Mouse (Mus musculus) neural tube, embryonic 12.5 days (tissue): ENCODE data around the gene 4930469K13Rik. TPM values are rescaled to one million over a fixed set of nuclear protein-coding genes. Genes with fewer than 3 reads are reported as not detected.
"Not testable (repeated sequence)": the region's sequence is repeated elsewhere in the genome, so short reads cannot be mapped to it uniquely, and the experiment has no call there.

Experiments
- ATAC-seq: fragments of 200-750 bp; cut with Nextera tagmentation; 2 replicates; pipeline ENCODE4 v1.8.0; 2017; ENCODE audit warnings: low read depth, mild to moderate bottlenecking, moderate TSS enrichment, moderate library complexity; ENCODE audit not compliant: low FRiP score
- H3K27ac ChIP-seq: fragments of 300-500 bp; sonication (generic); 2 replicates; pipeline ENCODE4 v1.5.1; 2016
- H3K27me3 ChIP-seq: fragments of 300-500 bp; sonication (generic); replicated peaks from 2 replicates; pipeline ENCODE4 v1.6.1; 2016; ENCODE audit warnings: mild to moderate bottlenecking
- H3K36me3 ChIP-seq: fragments of 300-500 bp; sonication (generic); 2 replicates; pipeline ENCODE4 v1.6.1; 2016; ENCODE audit warnings: mild to moderate bottlenecking
- H3K4me1 ChIP-seq: fragments of 300-500 bp; sonication (generic); 2 replicates; pipeline ENCODE4 v1.6.1; 2016
- H3K4me2 ChIP-seq: fragments of 300-500 bp; sonication (generic); replicated peaks from 2 replicates; pipeline ENCODE4 v1.6.1; 2016; ENCODE audit warnings: mild to moderate bottlenecking
- H3K4me3 ChIP-seq: fragments of 300-500 bp; sonication (generic); 2 replicates; pipeline ENCODE4 v1.5.1; 2016
- H3K9ac ChIP-seq: fragments of 300-500 bp; sonication (generic); 2 replicates; pipeline ENCODE4 v1.6.1; 2016; ENCODE audit warnings: mild to moderate bottlenecking
- H3K9me3 ChIP-seq: fragments of 300-500 bp; sonication (generic); 2 replicates; pipeline ENCODE4 v1.6.1; 2016; ENCODE audit warnings: mild to moderate bottlenecking
- WGBS: fragments of 180-500 bp; shearing (Covaris S2); methylation state at CpG from one replicate; pipeline ENCODE4 v1.1.7; 2016; 5-methylcytosine and 5-hydroxymethylcytosine counted together
- polyA plus RNA-seq: library from polyadenylated mRNA; unstranded; fragments of >200 nt; fragmentation: Nextera tagmentation; extraction: Ambion mirVana; gene quantifications from 2 replicates; pipeline ENCODE4 v1.2.1, GENCODE M21; 2016

4930469K13Rik gene
- 14.3 and 21.1 TPM in 2 replicates for polyA plus RNA-seq

DNA sequence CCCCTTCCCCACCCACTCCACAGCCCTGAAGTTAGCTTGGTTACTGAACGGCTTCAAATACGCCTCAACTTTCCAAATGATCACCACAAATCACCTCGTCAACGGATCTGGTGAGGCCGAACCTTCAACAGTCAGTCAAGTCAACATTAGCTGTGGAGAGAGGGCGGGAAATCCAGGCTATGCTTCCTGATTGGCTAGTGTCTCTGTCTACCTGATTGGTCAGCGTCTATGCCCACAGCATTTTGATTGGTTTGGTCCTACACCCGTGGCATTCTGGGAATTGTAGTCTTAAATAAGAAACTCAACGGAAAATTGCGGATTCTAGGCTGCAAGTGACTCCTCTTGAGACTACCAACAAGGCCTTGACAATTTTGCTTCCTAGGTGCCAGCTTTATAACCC, at the start of gene 4930469K13Rik:
Gene 4930469K13Rik (minus strand): TSS at position 133 of the 400 bp plus-strand sequence.
- H3K4me1 ChIP-seq: no peaks in the 10 kb centered on the region
- H3K9me3 ChIP-seq: no peaks in the 10 kb centered on the region
- ATAC-seq: no peak

DNA sequence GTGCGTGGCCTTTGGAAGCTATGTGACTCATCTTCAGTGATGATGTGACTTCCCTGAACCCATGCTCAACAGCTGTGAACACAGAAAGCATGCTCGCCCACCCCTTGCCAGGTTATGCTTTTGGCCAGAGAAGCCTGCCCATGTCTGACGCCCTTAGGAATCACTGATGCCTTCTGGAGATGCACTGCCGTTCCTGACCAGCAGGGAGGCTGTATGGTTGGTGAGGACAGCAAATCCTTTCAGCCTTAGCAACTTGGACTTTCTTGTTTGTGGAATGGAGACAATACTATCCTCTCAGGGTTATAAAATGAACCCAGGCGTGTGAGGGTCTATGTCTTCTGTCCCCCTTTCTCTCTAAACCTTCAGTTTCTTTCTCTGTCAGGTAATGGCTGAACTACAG, 48.6 kb upstream of the 4930469K13Rik start:
- Histone ChIP-seq H3K9me3 (no peaks in the 10 kb centered on the region), H3K36me3 (no peaks in the 10 kb centered on the region), H3K9ac (no peak overlapping the region), H3K27ac (no peak overlapping the region), H3K4me2 (no peak overlapping the region), H3K4me3 (no peak overlapping the region), H3K27me3 (no peaks in the 10 kb centered on the region), H3K4me1 (no peaks in the 10 kb centered on the region)
- no peak for ATAC-seq
- 78% methylated on average over 5 of the region's 5 CpGs for WGBS

More for the DNA sequence above, at the start of gene 4930469K13Rik:
- Histone ChIP-seq H3K4me3 (no peak within 1 kb of the TSS), H3K4me2 (no peak within 1 kb of the TSS), H3K27ac (no peak within 1 kb of the TSS), H3K9ac (no peak within 1 kb of the TSS), H3K27me3 (no peaks in the 10 kb centered on the region), H3K36me3 (no peaks in the 10 kb centered on the region)
- 86% methylated on average over 10 of the region's 10 CpGs for WGBS

DNA sequence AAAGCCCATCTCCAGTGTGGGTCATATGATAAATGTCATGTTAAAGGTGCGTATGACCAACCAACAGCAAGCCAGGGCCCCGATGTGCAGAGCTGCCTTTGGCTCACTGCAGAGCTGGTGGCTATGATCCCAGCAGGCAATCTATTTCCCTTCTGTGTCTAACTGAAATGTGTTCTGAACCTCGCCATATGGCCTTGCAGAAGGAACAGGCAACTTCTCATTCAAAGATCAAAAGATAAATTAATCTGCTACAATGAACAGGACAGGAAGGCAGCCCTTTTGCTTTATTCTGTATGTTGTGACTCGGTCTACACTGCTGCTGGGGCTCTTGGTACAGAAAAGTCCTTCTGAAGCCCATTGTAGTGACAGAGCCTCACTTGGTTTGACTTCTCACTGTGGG, 46.1 kb upstream of the 4930469K13Rik start:
- 62% methylated on average over 4 of the region's 4 CpGs for WGBS

DNA sequence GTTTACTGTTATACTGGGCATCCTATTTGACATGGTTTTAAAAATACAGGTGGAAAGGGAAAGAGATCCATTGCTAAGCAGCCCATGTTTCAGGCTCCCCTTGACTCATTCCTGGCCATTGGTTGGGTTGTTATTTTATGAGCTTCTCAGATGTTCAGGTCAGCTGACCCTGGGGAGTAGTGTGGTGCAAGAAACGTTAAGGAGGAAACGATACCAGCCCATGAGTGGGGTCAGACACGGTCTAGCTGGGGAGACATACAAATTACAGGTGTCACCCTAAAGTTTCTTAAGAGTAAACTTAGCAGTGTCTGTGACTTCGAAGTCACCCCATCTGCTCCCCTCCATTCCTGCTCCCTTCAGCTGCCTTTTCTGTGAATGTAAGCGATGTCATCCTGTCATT, 45.6 kb upstream of the 4930469K13Rik start:
- no peak overlapping the region for H3K4me2 ChIP-seq
- no peak overlapping the region for H3K9ac ChIP-seq
- no peak overlapping the region for H3K4me3 ChIP-seq
- H3K36me3 ChIP-seq: no peaks in the 10 kb centered on the region
- H3K27me3 ChIP-seq: no peaks in the 10 kb centered on the region
- 77% methylated on average over 5 of the region's 5 CpGs for WGBS
- no peaks in the 10 kb centered on the region for H3K4me1 ChIP-seq
- H3K27ac ChIP-seq: no peak overlapping the region
- no peaks in the 10 kb centered on the region for H3K9me3 ChIP-seq
- ATAC-seq: no peak

More for the DNA sequence above, 46.1 kb upstream of the 4930469K13Rik start:
- Histone ChIP-seq H3K27ac (no peak overlapping the region), H3K9ac (no peak overlapping the region), H3K4me3 (no peak overlapping the region), H3K27me3 (no peaks in the 10 kb centered on the region), H3K4me1 (no peaks in the 10 kb centered on the region), H3K4me2 (no peak overlapping the region), H3K9me3 (no peaks in the 10 kb centered on the region), H3K36me3 (no peaks in the 10 kb centered on the region)
- ATAC-seq: no peak

DNA sequence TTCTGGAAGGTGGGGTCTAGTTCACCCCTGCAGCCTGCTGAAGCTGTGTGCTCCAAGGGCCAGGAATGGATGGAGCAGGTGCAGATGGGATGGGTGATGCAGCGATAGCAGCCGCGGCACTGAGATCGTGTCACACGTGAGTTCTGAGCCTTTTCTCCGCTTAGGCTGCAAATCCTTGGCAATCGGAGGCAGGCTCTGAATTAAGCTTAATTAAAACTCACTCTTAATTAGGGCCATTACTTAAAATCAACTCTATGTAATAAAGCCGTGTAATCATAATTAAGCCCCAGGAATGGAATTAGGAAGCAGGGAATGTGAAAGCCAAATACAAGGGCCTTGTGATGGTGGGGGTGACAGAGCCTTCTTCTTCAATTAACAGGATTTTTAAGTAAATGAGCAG, 40.9 kb upstream of the 4930469K13Rik start:
- Histone ChIP-seq H3K4me1 (no peaks in the 10 kb centered on the region), H3K27ac (no peak overlapping the region), H3K36me3 (no peaks in the 10 kb centered on the region), H3K9me3 (no peaks in the 10 kb centered on the region), H3K4me2 (no peak overlapping the region), H3K9ac (no peak overlapping the region), H3K4me3 (no peak overlapping the region), H3K27me3 (no peaks in the 10 kb centered on the region)
- 80% methylated on average over 8 of the region's 8 CpGs for WGBS
- no peak for ATAC-seq

DNA sequence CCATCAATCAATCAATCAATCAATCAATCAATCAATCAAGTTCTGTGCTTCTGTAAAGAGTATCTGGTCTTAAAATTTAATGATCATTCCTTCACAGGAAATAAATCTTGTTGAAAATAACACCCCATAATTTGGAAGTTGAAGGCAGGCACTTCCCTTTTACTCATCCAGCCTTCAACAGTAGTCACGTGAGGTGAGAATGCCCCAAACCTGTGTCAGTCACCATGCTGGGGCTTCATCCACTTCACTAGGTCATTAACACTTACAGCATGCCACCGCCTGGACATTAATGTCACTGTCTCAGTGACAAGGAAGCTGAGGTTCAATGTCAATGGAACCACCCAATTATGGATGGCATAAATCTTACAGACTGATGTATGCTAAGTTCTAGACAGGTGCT, 30.1 kb upstream of the 4930469K13Rik start:
- no peak overlapping the region for H3K27ac ChIP-seq
- H3K9ac ChIP-seq: no peak overlapping the region
- H3K4me2 ChIP-seq: no peak overlapping the region
- no peaks in the 10 kb centered on the region for H3K4me1 ChIP-seq
- no peaks in the 10 kb centered on the region for H3K36me3 ChIP-seq
- H3K9me3 ChIP-seq: no peaks in the 10 kb centered on the region
- no peak overlapping the region for H3K4me3 ChIP-seq
- no peak for ATAC-seq
- WGBS: 84% methylated on average over 2 of the region's 2 CpGs
- H3K27me3 ChIP-seq: no peaks in the 10 kb centered on the region

DNA sequence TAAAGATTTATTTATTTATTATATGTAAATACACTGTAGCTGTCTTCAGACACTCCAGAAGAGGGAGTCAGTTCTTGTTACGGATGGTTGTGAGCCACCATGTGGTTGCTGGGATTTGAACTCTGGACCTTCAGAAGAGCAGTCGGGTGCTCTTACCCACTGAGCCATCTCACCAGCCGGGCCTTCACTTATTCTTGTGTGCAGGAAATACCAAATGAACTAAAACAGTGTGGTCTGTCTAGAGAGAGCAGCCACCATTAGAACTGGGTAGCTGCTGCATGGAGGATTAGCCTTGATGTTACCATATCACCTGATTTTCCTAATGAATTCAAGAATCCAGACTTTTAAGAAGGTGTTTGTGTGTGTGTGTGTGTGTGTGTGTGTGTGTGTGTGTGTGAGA, 27.4 kb upstream of the 4930469K13Rik start:
- not testable (repeated sequence) for H3K4me3 ChIP-seq, H3K36me3 ChIP-seq, H3K27me3 ChIP-seq, ATAC-seq, H3K4me2 ChIP-seq, H3K4me1 ChIP-seq, H3K27ac ChIP-seq, H3K9ac ChIP-seq, H3K9me3 ChIP-seq
- 86% methylated on average over 3 of the region's 3 CpGs for WGBS

DNA sequence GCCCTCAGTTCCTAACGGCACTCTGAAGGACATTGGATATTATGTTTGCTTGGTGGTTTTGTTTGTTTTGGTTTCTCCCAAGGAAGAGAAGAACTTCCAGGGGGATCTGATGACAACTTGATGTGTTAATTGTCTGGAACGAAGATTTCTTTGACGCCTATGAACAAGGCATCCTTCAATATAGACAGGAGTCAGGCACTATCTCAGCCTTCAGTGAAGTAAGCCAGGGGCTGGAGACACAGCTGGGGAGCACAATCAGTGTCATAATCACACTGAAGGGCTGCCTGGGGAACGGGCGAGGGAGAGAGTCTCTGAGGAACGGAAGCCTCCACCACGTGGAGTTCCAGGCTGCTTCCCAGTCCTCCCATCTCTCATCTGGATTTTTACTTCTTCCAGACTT, 26.5 kb upstream of the 4930469K13Rik start:
- Histone ChIP-seq H3K27ac (no peak overlapping the region), H3K4me1 (no peaks in the 10 kb centered on the region), H3K4me3 (no peak overlapping the region), H3K9me3 (no peaks in the 10 kb centered on the region), H3K4me2 (no peak overlapping the region), H3K27me3 (no peaks in the 10 kb centered on the region), H3K36me3 (no peaks in the 10 kb centered on the region), H3K9ac (no peak overlapping the region)
- WGBS: 60% methylated on average over 7 of the region's 7 CpGs
- no peak for ATAC-seq

DNA sequence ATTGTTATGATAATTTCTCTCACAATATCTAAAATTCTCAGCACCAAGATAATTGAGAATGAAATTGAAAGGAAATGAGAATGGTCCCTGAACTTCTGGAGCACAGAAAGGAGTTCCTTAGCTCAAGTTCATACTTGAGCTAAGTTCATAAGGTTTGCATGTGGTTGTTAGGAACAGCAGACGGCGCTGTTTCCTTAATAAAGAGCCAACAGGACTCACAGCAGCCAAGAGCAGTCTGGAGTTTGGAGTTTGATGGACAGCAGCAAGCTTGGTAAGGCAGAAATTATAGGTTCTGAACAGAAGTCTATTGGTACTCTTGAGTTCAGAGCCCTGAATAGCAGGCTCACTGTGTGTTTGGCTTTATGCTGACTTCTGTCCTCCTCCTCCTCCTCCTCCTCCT, 24.8 kb upstream of the 4930469K13Rik start:
- no peak overlapping the region for H3K9ac ChIP-seq
- H3K36me3 ChIP-seq: no peaks in the 10 kb centered on the region
- H3K27me3 ChIP-seq: no peaks in the 10 kb centered on the region
- no peaks in the 10 kb centered on the region for H3K9me3 ChIP-seq
- H3K4me2 ChIP-seq: no peak overlapping the region
- ATAC-seq: no peak
- H3K4me1 ChIP-seq: no peaks in the 10 kb centered on the region
- H3K27ac ChIP-seq: no peak overlapping the region
- H3K4me3 ChIP-seq: no peak overlapping the region
- WGBS: 30% methylated on average over 2 of the region's 2 CpGs

DNA sequence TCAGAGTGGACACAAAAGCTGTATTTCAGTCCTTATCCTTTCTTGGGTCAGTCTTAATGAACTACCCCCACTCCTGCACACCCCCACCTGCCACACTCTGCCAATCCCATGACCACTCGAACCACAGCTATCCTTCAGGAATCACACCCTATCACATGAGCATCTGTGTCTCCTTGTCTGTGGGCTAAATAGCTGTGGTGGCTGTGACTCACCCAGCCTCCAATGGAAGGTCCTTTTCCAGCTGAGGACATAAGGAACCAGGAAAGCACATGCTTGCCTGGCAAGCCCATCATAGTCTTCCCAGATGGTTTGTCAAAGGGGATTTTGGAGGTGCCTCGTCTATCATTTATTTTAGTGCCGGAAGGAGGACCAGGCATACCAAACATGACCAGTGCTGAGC, 20.0 kb upstream of the 4930469K13Rik start:
- 0 out of 2 replicates have a peak, but pooled peaks cover 6% of the 10 kb centered on the region for H3K4me1 ChIP-seq
- no peak overlapping the region for H3K27ac ChIP-seq
- no peaks in the 10 kb centered on the region for H3K9me3 ChIP-seq
- ATAC-seq: no peak
- H3K9ac ChIP-seq: no peak overlapping the region
- H3K27me3 ChIP-seq: no peaks in the 10 kb centered on the region
- no peak overlapping the region for H3K4me3 ChIP-seq
- 81% methylated on average over 3 of the region's 3 CpGs for WGBS
- H3K36me3 ChIP-seq: no peaks in the 10 kb centered on the region
- no peak overlapping the region for H3K4me2 ChIP-seq

DNA sequence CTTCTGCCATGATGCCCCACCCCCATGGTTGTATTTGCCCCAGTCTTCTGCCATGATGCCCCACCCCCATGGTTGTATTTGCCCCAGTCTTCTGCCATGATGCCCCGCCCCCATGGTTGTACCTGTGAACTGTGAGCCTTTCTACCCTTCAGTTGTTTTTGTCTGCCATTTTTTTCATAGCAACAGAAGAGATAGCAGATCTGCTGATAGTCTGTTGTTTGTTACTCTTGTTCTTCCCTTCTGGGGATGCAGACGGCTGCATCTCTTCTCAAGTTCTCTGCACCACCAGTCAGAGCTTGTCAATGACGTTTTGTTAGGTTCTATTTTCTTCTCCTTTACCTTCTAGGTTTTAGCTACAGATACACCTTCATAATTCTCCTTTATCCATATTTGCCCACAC, 19.2 kb upstream of the 4930469K13Rik start:
- Histone ChIP-seq H3K9me3 (no peaks in the 10 kb centered on the region), H3K4me2 (no peak overlapping the region), H3K27me3 (no peaks in the 10 kb centered on the region), H3K4me3 (no peak overlapping the region), H3K4me1 (0 out of 2 replicates have a peak, but pooled peaks cover 6% of the 10 kb centered on the region), H3K27ac (no peak overlapping the region), H3K36me3 (no peaks in the 10 kb centered on the region), H3K9ac (no peak overlapping the region)
- ATAC-seq: no peak
- WGBS: 82% methylated on average over 3 of the region's 3 CpGs

DNA sequence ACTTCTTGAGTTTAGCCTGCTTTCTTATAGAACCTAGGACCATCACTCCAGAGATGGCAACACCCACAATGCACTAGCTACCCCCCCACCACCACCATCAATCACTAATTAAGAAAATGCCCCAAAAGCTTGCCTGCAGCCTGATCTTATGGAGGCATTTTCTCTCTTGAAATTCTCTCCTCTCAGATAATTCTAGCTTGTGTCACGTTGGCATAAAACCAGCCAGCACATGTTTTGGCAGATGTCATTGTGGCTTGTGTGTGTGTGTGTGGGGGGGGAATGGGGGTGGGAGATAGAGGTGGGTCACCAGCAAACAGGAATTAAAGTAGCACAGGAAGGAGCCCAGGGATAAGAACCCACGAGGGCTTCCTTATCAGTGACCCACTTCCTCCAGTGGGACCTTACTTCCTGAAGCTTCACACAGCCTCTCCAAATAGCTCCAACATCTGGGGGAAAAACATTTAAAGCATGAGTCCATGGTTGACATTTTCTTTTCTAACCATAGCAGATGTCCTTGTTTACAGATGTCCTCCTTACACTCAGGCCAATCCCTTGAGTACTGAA, 18.3 kb upstream of the 4930469K13Rik start:
- Histone ChIP-seq H3K4me1 (peaks cover 13% of the 10 kb centered on the region; the same call in 1 of the 2 replicates), H3K36me3 (no peaks in the 10 kb centered on the region), H3K27me3 (no peaks in the 10 kb centered on the region), H3K27ac (no peak overlapping the region), H3K9ac (no peak overlapping the region), H3K4me3 (no peak overlapping the region), H3K4me2 (no peak overlapping the region), H3K9me3 (no peaks in the 10 kb centered on the region)
- WGBS: 78% methylated on average over 2 of the region's 2 CpGs
- no peak for ATAC-seq

DNA sequence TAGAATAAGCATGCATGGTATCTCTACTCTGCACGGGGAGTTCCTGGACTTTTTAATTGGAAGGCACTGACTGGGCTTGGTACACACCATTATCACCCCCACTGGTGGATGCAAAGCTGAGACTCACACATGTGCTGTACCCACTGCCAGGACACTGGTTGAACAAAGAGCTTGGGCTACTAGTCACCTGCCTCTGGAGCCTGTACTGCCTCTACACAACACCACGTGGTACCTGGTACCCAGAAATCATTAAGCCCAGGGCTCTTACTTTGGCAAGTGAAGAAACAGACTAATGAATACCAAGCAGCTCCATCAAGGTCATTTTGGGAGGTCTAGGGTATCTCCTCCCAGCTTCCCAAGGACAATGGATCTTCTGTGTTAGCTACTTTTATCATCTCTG, 15.4 kb upstream of the 4930469K13Rik start:
- H3K4me1 ChIP-seq: peaks cover 14% of the 10 kb centered on the region; the same call in 1 of the 2 replicates
- WGBS: 61% methylated on average over 2 of the region's 2 CpGs
- H3K36me3 ChIP-seq: no peaks in the 10 kb centered on the region
- no peaks in the 10 kb centered on the region for H3K9me3 ChIP-seq
- no peak overlapping the region for H3K27ac ChIP-seq
- no peaks in the 10 kb centered on the region for H3K27me3 ChIP-seq
- H3K4me2 ChIP-seq: no peak overlapping the region
- H3K4me3 ChIP-seq: no peak overlapping the region
- H3K9ac ChIP-seq: no peak overlapping the region
- peak; percentile 18; the same call in 1 of the 2 replicates for ATAC-seq
